Mouse (Mus musculus): Measurements from ENCODE around the gene Tmem230. TPM values are rescaled to one million over a fixed set of nuclear protein-coding genes. Genes with fewer than 3 reads are reported as not detected.

Gene Tmem230
- polyA plus RNA-seq, 1 experiment: 227 TPM

DNA sequence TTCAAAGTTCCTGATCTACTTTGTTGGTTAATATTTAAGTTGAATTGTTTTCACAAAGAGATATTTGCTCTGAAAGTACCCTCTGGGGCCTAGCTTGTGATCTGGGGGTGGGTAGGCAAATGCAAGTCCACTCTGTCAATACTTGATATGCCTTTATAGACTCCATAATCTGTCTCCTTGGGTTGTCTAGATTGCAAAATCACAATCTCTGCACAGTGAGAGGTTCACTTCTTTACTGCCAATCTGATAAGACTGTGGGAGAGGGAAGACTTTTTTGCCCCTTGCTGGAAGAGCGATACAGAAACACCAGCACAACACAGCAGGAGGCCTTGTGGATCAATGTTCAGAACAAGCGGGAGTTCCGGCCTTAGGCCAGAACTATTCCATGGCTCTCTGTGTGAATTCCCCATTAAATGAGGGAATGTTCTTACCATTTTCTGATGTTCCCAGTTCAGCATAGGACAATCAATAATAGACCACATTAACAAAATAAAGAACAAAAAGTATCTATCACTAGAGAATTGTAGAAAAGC, 15.1 kb downstream of the Tmem230 start:
- 40% methylated on average over 3 of the region's 3 CpGs for WGBS
- Histone ChIP-seq H3K4me1 (ENCODE audit: control insufficient read depth, insufficient read depth, insufficient read length, low read length) (peaks cover 38% of the 10 kb centered on the region; the same call in 1 of the 2 replicates), H3K27ac (ENCODE audit: insufficient read depth, low read depth, low read length) (peak overlapping the region; percentile 44; the same call in 1 of the 2 replicates), H3K27me3 (ENCODE audit: control insufficient read depth, insufficient read depth, low read length) (no peaks in the 10 kb centered on the region), H3K36me3 (ENCODE audit: control insufficient read depth, insufficient read depth, low read length) (no peaks in the 10 kb centered on the region), H3K4me3 (ENCODE audit: low read depth, low read length) (no peak overlapping the region)
- TF ChIP-seq CTCF (IDR thresholded peaks at IDR 0.05; ENCODE audit: extremely low read depth, insufficient read length, insufficient replicate concordance, low read depth, low read length): no peak
- TF ChIP-seq POLR2A (IDR thresholded peaks at IDR 0.05; ENCODE audit: low read depth, low read length): no peak

DNA sequence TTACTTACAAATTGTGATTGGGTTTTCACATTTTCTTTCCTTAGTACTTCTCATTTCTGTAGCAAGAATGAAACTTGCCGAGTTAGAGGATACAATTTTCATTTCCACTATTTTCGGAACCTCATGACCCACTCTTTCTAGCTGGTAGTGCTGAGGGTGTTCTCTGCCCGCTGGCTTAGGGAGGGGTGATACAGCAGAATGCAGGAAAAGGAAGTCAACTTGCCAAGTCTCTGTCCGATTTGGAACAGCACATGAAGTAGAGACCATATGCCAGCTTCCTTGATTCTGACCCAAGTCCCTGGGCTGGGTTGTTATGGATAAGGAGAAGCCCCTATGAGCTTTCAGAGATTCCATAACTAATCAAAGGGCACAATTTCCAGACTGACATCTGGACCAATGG, 23.2 kb downstream of the Tmem230 start:
- TF ChIP-seq POLR2A (IDR thresholded peaks at IDR 0.05; ENCODE audit: low read depth, low read length) (no peak), CTCF (IDR thresholded peaks at IDR 0.05; ENCODE audit: extremely low read depth, insufficient read length, insufficient replicate concordance, low read depth, low read length) (no peak)
- H3K4me1 ChIP-seq (ENCODE audit: control insufficient read depth, insufficient read depth, insufficient read length, low read length): no peaks in the 10 kb centered on the region
- no peaks in the 10 kb centered on the region for H3K36me3 ChIP-seq (ENCODE audit: control insufficient read depth, insufficient read depth, low read length)
- 82% methylated on average over 4 of the region's 4 CpGs for WGBS
- no peak overlapping the region for H3K27ac ChIP-seq (ENCODE audit: insufficient read depth, low read depth, low read length)
- no peaks in the 10 kb centered on the region for H3K27me3 ChIP-seq (ENCODE audit: control insufficient read depth, insufficient read depth, low read length)
- H3K4me3 ChIP-seq (ENCODE audit: low read depth, low read length): no peak overlapping the region

DNA sequence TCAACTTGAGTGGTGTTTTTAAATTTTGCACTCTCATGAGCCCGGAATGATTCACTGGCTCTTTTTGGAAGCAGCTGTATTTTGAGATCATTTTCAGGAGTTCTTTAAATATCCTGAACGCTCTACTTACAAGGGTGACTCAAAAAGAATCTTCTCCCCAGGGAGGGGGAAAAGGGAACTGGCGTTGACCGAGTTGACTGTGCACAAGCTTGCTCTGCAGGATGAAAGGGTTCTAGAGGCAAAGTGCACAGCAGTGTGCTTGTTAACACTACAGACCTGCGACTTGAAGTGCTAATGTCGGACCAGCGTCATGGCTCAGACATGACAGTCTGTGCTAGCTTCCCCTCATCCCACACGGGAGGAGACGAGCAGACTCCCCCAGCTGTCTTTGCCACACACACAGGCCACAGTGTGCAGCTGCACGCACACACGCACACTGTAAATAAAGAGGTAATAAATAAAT, 26.0 kb downstream of the Tmem230 start:
- H3K27ac ChIP-seq (ENCODE audit: insufficient read depth, low read depth, low read length): no peak overlapping the region
- no peaks in the 10 kb centered on the region for H3K36me3 ChIP-seq (ENCODE audit: control insufficient read depth, insufficient read depth, low read length)
- no peaks in the 10 kb centered on the region for H3K27me3 ChIP-seq (ENCODE audit: control insufficient read depth, insufficient read depth, low read length)
- H3K4me3 ChIP-seq (ENCODE audit: low read depth, low read length): no peak overlapping the region
- 69% methylated on average over 11 of the region's 11 CpGs for WGBS
- TF ChIP-seq CTCF (IDR thresholded peaks at IDR 0.05; ENCODE audit: extremely low read depth, insufficient read length, insufficient replicate concordance, low read depth, low read length) (no peak), POLR2A (IDR thresholded peaks at IDR 0.05; ENCODE audit: low read depth, low read length) (no peak)
- H3K4me1 ChIP-seq (ENCODE audit: control insufficient read depth, insufficient read depth, insufficient read length, low read length): peaks cover 5% of the 10 kb centered on the region; the same call in 1 of the 2 replicates

DNA sequence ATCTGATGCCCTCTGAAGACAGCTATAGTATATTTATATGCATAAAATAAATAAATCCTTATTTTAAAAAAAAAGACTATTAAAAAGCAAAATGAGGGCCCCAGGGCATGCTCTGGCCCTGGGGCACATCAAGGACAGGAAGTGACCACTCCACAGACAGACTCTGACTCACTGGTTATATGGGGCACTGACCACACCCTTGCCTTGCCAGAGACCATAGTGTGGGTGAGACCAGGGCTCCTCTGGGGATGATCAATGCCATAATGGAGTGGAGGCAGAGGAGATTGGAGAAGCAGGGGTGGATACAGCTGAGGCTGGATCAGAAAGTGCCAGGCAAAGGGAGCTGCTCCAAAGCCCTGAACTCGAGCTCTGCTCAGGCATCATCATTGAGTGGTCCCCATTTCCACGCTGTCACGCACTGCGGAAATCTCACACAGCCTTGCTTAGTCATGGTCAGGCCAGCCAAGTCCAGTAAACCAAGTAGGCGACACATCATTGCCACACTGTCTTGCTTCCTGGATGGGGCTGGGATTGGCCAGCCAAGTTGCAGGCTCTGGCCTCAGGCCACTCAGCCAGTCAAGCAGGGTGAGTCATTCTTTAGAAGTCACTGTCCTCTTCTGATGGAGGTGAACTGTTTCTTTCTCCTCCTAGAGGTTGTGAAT, 35.5 kb downstream of the Tmem230 start:
- no peaks in the 10 kb centered on the region for H3K36me3 ChIP-seq (ENCODE audit: control insufficient read depth, insufficient read depth, low read length)
- peak overlapping the region; percentile 40; the same call in 1 of the 2 replicates for H3K27ac ChIP-seq (ENCODE audit: insufficient read depth, low read depth, low read length)
- peaks cover 20% of the 10 kb centered on the region; the same call in 1 of the 2 replicates for H3K4me1 ChIP-seq (ENCODE audit: control insufficient read depth, insufficient read depth, insufficient read length, low read length)
- TF ChIP-seq CTCF (IDR thresholded peaks at IDR 0.05; ENCODE audit: extremely low read depth, insufficient read length, insufficient replicate concordance, low read depth, low read length) (no peak), POLR2A (IDR thresholded peaks at IDR 0.05; ENCODE audit: low read depth, low read length) (0 out of 2 replicates have a peak, but pooled peaks have one; percentile 17)
- 59% methylated on average over 5 of the region's 5 CpGs for WGBS
- no peaks in the 10 kb centered on the region for H3K27me3 ChIP-seq (ENCODE audit: control insufficient read depth, insufficient read depth, low read length)
- no peak overlapping the region for H3K4me3 ChIP-seq (ENCODE audit: low read depth, low read length)

DNA sequence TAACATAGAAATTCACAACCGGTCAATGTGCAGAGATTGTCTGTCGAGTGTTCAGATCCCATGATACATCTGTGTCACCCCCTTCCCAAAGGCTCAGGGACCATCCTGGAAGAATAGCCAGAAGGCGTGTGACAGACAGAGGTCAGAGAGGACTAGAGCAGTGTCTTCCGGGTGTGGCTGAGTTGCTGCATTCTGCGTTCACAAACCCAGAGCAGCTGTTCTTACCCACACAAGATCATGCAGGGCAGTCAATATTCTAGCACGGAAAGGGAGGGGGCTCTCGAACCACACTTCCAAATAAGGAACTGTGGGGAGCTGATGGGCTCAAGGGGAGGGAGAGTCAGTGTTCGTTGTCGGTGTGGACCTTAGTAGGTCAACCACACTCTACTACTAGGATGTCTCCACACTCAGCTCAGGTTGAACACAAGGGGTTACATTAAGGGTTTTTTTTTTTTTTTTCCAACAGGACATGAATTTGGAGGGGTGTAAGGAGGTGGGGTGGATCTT, 36.7 kb downstream of the Tmem230 start:
- 72% methylated on average over 9 of the region's 9 CpGs for WGBS
- TF ChIP-seq CTCF (IDR thresholded peaks at IDR 0.05; ENCODE audit: extremely low read depth, insufficient read length, insufficient replicate concordance, low read depth, low read length): no peak
- TF ChIP-seq POLR2A (IDR thresholded peaks at IDR 0.05; ENCODE audit: low read depth, low read length): no peak
- H3K4me1 ChIP-seq (ENCODE audit: control insufficient read depth, insufficient read depth, insufficient read length, low read length): peaks cover 17% of the 10 kb centered on the region; the same call in 1 of the 2 replicates
- no peaks in the 10 kb centered on the region for H3K36me3 ChIP-seq (ENCODE audit: control insufficient read depth, insufficient read depth, low read length)
- H3K4me3 ChIP-seq (ENCODE audit: low read depth, low read length): no peak overlapping the region
- H3K27me3 ChIP-seq (ENCODE audit: control insufficient read depth, insufficient read depth, low read length): no peaks in the 10 kb centered on the region
- H3K27ac ChIP-seq (ENCODE audit: insufficient read depth, low read depth, low read length): no peak overlapping the region

DNA sequence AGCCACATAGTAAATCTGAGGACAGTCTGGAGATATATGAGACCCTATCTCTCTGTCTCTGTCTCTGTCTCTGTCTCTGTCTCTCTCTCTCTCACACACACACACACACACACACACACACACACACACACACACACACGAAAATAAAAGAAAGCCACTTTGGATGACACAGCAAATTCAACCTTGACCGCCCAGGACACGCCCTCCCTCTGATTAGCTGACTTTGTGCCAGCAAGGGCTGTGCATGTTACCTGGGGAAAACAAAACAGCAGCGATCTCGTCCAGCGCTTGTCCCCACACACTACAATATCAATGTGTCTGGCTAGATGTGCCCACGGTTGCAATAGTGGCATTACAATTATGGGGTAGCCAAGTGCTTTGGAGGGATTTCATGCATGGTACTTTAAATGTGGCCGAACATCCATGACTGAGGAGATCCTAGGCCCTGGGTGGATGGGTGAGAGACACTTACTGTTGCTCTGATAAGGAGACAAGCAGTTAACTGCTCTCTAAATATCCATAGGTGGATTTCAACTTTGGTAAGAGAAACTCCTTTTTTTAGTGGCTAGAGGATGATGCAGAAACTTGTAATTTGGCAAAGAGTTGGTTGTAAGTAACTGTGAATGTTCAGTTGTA, 39.2 kb downstream of the Tmem230 start:
- no peaks in the 10 kb centered on the region for H3K36me3 ChIP-seq (ENCODE audit: control insufficient read depth, insufficient read depth, low read length)
- no peak overlapping the region for H3K4me3 ChIP-seq (ENCODE audit: low read depth, low read length)
- WGBS: 32% methylated on average over 8 of the region's 8 CpGs
- H3K4me1 ChIP-seq (ENCODE audit: control insufficient read depth, insufficient read depth, insufficient read length, low read length): peaks cover 23% of the 10 kb centered on the region; the same call in 1 of the 2 replicates
- no peaks in the 10 kb centered on the region for H3K27me3 ChIP-seq (ENCODE audit: control insufficient read depth, insufficient read depth, low read length)
- peak overlapping the region; percentile 80; the same call in 1 of the 2 replicates for H3K27ac ChIP-seq (ENCODE audit: insufficient read depth, low read depth, low read length)
- TF ChIP-seq CTCF (IDR thresholded peaks at IDR 0.05; ENCODE audit: extremely low read depth, insufficient read length, insufficient replicate concordance, low read depth, low read length): no peak
- no peak for TF ChIP-seq POLR2A (IDR thresholded peaks at IDR 0.05; ENCODE audit: low read depth, low read length)

Measured in small intestine, adult 2 months (tissue).